Mouse (Mus musculus): ENCODE measurements around the gene Adra1d. TPM values are rescaled to one million over a fixed set of nuclear protein-coding genes. Genes with fewer than 3 reads are reported as not detected.

Gene Adra1d
- polyA plus RNA-seq, 1 experiment from 2014 or later = 0.23 TPM

Other genes starting within 250 kb of the Adra1d start
- gene Rnf24, start 209.4 kb downstream of the Adra1d start, polyA plus RNA-seq (2014; fragmentation: Nextera tagmentation; extraction: Ambion mirVana) = 17.4 and 18.0 TPM in 2 replicates
- gene Smox, start 70.8 kb downstream of the Adra1d start, polyA plus RNA-seq (2014; fragmentation: Nextera tagmentation; extraction: Ambion mirVana) = 29.2 and 34.7 TPM in 2 replicates